Mouse (Mus musculus) neural tube, embryonic 12.5 days (tissue): Measurements from ENCODE around the gene Nkain4. TPM values are rescaled to one million over a fixed set of nuclear protein-coding genes. Genes with fewer than 3 reads are reported as not detected.

Experiments
- ATAC-seq: fragments of 200-750 bp; cut with Nextera tagmentation; 2 replicates; pipeline ENCODE4 v1.8.0; 2017; ENCODE audit warnings: low read depth, mild to moderate bottlenecking, moderate TSS enrichment, moderate library complexity; ENCODE audit not compliant: low FRiP score
- H3K27ac ChIP-seq: fragments of 300-500 bp; sonication (generic); 2 replicates; pipeline ENCODE4 v1.5.1; 2016
- H3K27me3 ChIP-seq: fragments of 300-500 bp; sonication (generic); replicated peaks from 2 replicates; pipeline ENCODE4 v1.6.1; 2016; ENCODE audit warnings: mild to moderate bottlenecking
- H3K36me3 ChIP-seq: fragments of 300-500 bp; sonication (generic); 2 replicates; pipeline ENCODE4 v1.6.1; 2016; ENCODE audit warnings: mild to moderate bottlenecking
- H3K4me1 ChIP-seq: fragments of 300-500 bp; sonication (generic); 2 replicates; pipeline ENCODE4 v1.6.1; 2016
- H3K4me2 ChIP-seq: fragments of 300-500 bp; sonication (generic); replicated peaks from 2 replicates; pipeline ENCODE4 v1.6.1; 2016; ENCODE audit warnings: mild to moderate bottlenecking
- H3K4me3 ChIP-seq: fragments of 300-500 bp; sonication (generic); 2 replicates; pipeline ENCODE4 v1.5.1; 2016
- H3K9ac ChIP-seq: fragments of 300-500 bp; sonication (generic); 2 replicates; pipeline ENCODE4 v1.6.1; 2016; ENCODE audit warnings: mild to moderate bottlenecking
- H3K9me3 ChIP-seq: fragments of 300-500 bp; sonication (generic); 2 replicates; pipeline ENCODE4 v1.6.1; 2016; ENCODE audit warnings: mild to moderate bottlenecking
- WGBS: fragments of 180-500 bp; shearing (Covaris S2); methylation state at CpG from one replicate; pipeline ENCODE4 v1.1.7; 2016; 5-methylcytosine and 5-hydroxymethylcytosine counted together
- polyA plus RNA-seq: library from polyadenylated mRNA; unstranded; fragments of >200 nt; fragmentation: Nextera tagmentation; extraction: Ambion mirVana; gene quantifications from 2 replicates; pipeline ENCODE4 v1.2.1, GENCODE M21; 2016

The Nkain4 gene
- polyA plus RNA-seq, 1 experiment from 2014 or later: 90.6 TPM

DNA sequence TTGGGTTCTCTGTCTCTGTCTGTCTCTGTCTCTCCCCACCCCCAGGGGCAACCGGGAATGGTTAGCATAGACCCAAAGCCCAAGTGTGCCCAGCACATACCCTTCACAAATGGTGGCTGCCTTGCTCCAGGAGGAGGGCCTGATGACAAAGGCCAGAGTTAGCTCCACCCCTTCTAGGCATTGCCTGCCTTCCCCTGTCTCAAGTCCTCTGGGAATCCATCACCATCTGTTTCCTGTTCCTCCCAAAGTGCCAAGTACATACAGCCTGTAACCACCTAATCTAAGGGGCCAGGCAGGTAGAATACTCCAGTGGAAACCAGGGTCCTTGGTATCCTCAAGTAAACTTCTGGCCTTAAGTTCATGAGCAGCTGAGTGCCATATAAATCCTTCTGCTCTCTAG, 22.1 kb downstream of the Nkain4 start:
- Histone ChIP-seq H3K36me3 (peaks cover 17% of the 10 kb centered on the region; the same call in 1 of the 2 replicates), H3K27me3 (no peaks in the 10 kb centered on the region), H3K9ac (no peak overlapping the region), H3K27ac (no peak overlapping the region), H3K9me3 (no peaks in the 10 kb centered on the region), H3K4me2 (no peak overlapping the region), H3K4me3 (no peak overlapping the region), H3K4me1 (no peaks in the 10 kb centered on the region; the same call in 1 of the 2 replicates)
- no peak for ATAC-seq
- 73% methylated on average over 1 of the region's 1 CpGs for WGBS

DNA sequence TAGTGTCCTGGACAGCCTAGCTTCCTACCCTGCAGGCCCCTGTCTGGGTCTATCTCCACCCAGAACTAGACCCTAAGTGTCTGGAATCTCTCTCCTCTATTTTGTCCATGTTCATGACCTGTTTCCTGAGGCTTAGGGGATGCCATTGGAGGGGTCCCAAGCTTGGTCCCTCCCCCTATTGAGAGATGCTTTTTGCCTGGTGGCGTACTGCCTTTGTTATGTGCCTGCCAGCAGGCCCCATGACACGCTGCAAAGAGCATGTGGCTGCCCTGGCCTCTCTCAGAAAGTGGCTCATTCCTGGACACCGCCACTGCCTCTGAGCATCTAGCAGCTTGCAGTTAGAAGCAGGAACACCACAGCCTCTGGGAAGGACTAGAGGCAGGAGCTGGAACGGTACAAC, 25.8 kb downstream of the Nkain4 start, which contains the start of gene Birc7:
Gene Birc7 (plus strand): TSS at position 301 of the 400 bp plus-strand sequence.
- Histone ChIP-seq H3K36me3 (peaks cover 4% of the 10 kb centered on the region; the same call in 1 of the 2 replicates), H3K9ac (no peak within 1 kb of the TSS), H3K4me3 (no peak within 1 kb of the TSS), H3K4me2 (no peak within 1 kb of the TSS), H3K27ac (no peak within 1 kb of the TSS), H3K27me3 (no peaks in the 10 kb centered on the region), H3K9me3 (no peaks in the 10 kb centered on the region), H3K4me1 (no peaks in the 10 kb centered on the region; the same call in 1 of the 2 replicates)
- ATAC-seq: no peak
- WGBS: 50% methylated on average over 4 of the region's 4 CpGs

DNA sequence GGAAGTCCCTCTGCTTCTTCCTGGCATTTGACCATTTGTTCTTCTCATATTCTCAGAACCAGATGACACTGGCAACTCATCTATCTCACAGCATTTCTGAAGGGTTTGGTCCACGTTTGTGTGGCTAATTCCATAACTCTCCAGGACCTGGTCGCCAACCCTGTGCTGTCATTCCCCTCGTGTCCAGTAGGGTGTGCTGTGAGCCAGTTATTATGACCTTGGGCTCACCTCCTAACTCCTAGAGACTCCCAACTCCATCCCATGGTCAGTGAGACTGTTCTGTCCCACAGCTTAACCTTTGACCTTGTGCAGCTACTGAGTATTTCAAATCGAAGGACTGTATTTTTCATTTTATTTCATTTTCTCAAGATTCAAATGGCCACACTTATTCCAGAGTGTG, 29.3 kb downstream of the Nkain4 start:
- Histone ChIP-seq H3K36me3 (no peaks in the 10 kb centered on the region), H3K9ac (no peak overlapping the region), H3K4me3 (no peak overlapping the region), H3K27ac (no peak overlapping the region), H3K4me1 (peaks cover 4% of the 10 kb centered on the region; the same call in 1 of the 2 replicates), H3K9me3 (no peaks in the 10 kb centered on the region), H3K27me3 (no peaks in the 10 kb centered on the region), H3K4me2 (no peak overlapping the region)
- no peak for ATAC-seq
- 5% methylated on average over 4 of the region's 4 CpGs for WGBS

DNA sequence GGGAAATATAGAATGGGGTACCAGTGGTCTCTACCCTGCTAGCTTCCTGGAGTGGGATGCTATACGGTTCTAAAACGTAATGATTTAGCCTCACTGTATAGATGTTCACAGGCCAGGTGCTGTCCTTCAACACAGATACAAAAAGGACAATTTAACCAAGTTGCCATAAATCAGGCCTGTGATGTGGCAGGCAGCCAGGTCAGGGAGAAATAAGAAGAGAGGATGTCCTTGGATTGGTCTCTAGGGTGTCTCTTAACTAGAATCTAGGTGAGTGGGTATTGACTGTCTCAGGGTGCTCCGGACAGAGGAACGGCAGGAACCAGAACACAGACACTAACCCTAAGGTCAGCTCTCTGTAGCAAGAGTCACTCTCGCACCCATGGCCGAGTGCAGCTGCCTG, 31.8 kb downstream of the Nkain4 start:
- Histone ChIP-seq H3K9ac (no peak overlapping the region), H3K9me3 (no peaks in the 10 kb centered on the region), H3K27me3 (no peaks in the 10 kb centered on the region), H3K36me3 (peaks cover 8% of the 10 kb centered on the region; the same call in 1 of the 2 replicates), H3K4me3 (no peak overlapping the region), H3K4me2 (no peak overlapping the region), H3K27ac (no peak overlapping the region), H3K4me1 (peaks cover 13% of the 10 kb centered on the region)
- WGBS: 91% methylated on average over 6 of the region's 6 CpGs
- ATAC-seq: no peak

DNA sequence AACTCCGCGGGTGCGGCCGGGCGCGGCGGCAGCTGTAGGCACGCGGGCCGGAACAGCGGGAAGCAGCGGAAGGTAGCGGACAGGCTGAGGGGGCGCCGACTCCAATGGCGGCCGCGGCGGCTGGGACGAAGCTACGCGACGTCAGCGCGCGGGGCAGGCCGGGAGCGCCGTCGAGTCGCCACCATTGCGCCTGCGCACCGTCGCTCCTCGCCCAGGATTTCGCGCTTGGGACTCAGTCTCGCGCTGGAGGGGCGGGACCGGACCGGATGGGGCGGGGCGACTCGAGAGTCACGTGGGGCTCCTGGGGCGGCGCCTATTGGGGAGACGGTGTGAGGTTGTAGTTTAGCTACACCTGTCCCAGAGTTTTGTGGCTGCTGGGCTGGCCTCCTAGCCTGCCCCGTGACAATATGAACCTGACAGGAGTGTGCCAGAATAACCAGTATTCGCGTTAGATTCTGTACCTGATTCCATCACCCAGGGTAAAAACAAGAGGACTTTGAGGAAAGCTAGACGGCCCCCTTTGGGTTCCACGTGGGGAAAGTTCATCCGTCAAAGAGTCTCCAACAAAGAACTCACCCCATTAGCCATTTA, 33.6 kb downstream of the Nkain4 start, which contains the start of gene Ythdf1:
Gene Ythdf1 (minus strand): TSS at position 140 of the 591 bp plus-strand sequence.
- ATAC-seq: peak; percentile 93
- peak within 1 kb of the TSS; percentile 100 for H3K4me3 ChIP-seq
- H3K27ac ChIP-seq: no peak within 1 kb of the TSS
- peaks cover 23% of the 10 kb centered on the region; the same call in 1 of the 2 replicates for H3K36me3 ChIP-seq
- H3K4me2 ChIP-seq: peak within 1 kb of the TSS; percentile 89
- peak within 1 kb of the TSS; percentile 99 for H3K9ac ChIP-seq
- under 1% methylated on average over 56 of the region's 56 CpGs for WGBS
- peaks cover 16% of the 10 kb centered on the region for H3K4me1 ChIP-seq
- no peaks in the 10 kb centered on the region for H3K27me3 ChIP-seq
- no peaks in the 10 kb centered on the region for H3K9me3 ChIP-seq

DNA sequence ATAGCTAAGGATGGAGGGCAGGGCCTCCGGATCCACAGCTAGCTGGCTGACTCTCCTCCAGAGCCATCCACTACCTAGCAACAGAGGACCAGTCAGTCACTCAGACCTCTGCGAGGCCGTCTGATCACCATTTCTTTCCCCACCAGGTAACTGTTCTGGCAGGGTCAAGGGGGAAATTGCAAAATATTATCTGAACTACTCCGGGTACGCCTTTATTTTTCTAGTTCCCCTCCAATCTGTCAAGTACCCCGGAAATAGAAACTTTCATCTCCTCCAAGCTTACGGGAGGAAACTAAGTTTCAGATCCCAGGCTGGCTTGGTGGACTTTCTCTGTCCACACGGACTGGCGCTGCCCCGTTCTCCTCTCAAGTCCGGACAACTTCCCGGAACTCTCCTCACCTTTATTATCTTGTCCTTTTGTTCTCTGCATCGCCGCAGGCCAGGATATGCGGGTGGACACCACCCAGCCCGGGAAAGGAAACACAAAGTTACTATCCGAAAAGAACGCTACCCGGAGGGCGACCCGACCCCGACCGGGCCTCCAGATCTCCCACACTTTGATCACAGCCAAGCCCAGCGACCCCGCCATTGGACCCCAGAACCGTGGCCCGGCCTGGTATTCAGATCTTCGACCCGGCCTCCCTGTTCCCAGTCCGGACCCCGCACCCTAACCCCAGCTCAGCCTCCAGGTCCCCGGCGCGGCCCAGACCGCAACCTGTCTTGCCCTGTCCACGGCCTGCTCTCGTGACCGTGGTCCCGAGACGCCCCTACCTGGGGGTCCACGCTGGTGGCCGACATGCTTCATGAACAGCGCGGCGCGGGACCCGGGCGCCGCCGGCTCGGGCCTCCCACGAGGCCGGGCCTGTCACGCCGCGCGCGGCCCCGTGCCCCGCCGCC, 34.3 kb downstream of the Nkain4 start:
- H3K27me3 ChIP-seq: no peaks in the 10 kb centered on the region
- H3K4me2 ChIP-seq: peak overlapping the region; percentile 89
- H3K27ac ChIP-seq: no peak overlapping the region
- peaks cover 16% of the 10 kb centered on the region for H3K4me1 ChIP-seq
- peak; percentile 65 for ATAC-seq
- peak overlapping the region; percentile 100 for H3K4me3 ChIP-seq
- H3K9me3 ChIP-seq: no peaks in the 10 kb centered on the region
- WGBS: 1% methylated on average over 61 of the region's 61 CpGs
- peaks cover 26% of the 10 kb centered on the region; the same call in 1 of the 2 replicates for H3K36me3 ChIP-seq
- H3K9ac ChIP-seq: peak overlapping the region; percentile 99

DNA sequence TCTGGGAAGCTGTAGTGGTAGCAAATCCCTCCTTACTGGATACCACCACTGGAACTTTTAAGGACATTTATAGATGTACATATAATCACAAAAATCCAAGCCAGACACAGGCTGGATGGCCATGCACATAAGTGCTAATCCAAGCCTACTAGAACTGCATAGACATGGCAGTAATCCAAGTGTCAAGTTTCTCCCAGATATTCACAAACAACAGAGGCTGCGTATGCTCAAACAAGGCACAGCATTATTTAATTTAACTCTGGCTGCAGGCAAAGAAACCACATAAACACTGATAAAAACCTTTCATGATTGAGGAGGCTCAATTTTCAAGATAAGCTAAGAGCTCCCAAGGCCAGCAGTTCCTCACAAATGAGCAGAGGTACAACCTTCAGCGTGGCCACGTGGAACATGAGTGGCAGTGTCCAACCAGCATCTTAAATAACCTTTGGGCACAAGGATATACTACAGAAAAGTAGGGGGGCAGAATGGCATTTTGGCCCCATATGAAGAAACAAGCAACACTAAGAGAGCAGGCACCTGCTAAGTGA, 38.5 kb downstream of the Nkain4 start:
- H3K9ac ChIP-seq: no peak overlapping the region
- peaks cover 12% of the 10 kb centered on the region for H3K4me1 ChIP-seq
- no peaks in the 10 kb centered on the region for H3K27me3 ChIP-seq
- no peak for ATAC-seq
- 91% methylated on average over 3 of the region's 3 CpGs for WGBS
- H3K36me3 ChIP-seq: peaks cover 63% of the 10 kb centered on the region
- no peak overlapping the region for H3K27ac ChIP-seq
- no peaks in the 10 kb centered on the region for H3K9me3 ChIP-seq
- H3K4me2 ChIP-seq: no peak overlapping the region
- no peak overlapping the region for H3K4me3 ChIP-seq

DNA sequence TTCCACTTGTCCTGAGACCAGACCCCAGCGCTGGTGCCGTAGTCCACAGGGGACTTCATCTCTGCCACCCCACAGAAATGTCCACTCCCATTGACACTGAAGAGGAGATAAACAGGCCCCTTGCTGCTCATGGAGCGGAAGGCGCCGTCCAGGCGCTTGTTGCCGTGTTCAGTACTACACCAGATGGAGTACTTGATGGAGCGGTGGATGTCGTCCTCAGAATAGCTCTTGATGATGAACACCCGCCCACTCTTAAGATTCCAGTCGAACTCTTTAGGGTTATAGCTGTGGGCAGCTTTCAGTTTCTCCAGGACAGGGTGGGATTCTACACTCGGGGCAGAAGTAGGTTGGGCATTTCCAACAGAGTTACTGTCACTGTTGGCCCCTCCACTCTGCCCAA, 43.6 kb downstream of the Nkain4 start:
- Histone ChIP-seq H3K9me3 (no peaks in the 10 kb centered on the region), H3K9ac (no peak overlapping the region), H3K27me3 (no peaks in the 10 kb centered on the region), H3K36me3 (peaks cover 59% of the 10 kb centered on the region), H3K4me1 (peaks cover 5% of the 10 kb centered on the region; the same call in 1 of the 2 replicates), H3K4me2 (no peak overlapping the region), H3K4me3 (no peak overlapping the region), H3K27ac (no peak overlapping the region)
- WGBS: 94% methylated on average over 12 of the region's 12 CpGs
- no peak for ATAC-seq

DNA sequence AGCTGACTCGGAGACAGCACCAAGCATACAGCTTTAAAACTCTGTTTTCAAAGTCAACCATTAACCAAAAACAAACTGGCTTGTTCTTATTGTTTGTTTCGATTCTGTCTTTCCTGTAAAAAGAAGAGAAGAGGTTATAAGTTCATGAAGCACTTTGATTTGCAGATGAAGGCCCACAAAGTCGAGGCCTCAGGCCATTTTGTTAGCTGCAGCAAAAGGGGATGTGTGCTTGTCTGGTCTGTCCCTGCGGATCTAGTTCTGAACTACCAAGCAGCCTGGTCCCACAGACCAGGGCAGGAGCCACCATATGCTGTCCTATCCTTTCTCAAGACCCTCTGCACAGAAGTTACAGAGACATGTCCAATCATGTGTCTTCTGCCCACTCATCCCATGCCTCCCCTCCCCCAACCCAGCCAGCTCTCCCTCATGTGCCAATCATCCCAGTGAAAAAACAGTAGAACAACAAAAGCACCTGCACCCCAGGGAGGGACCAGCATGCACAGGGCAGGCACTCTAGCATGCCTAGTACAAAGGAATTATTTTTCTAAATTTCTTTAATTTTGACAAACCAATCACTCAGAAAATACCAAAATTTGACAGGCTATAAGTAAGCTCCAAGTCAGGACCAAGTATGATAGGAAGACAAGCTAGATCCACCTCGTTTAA, 48.8 kb downstream of the Nkain4 start:
- Histone ChIP-seq H3K9me3 (no peaks in the 10 kb centered on the region), H3K9ac (no peak overlapping the region), H3K4me1 (peaks cover 9% of the 10 kb centered on the region), H3K4me3 (no peak overlapping the region), H3K27me3 (no peaks in the 10 kb centered on the region), H3K27ac (no peak overlapping the region), H3K36me3 (peaks cover 26% of the 10 kb centered on the region), H3K4me2 (no peak overlapping the region)
- ATAC-seq: no peak
- WGBS: 65% methylated on average over 5 of the region's 5 CpGs

DNA sequence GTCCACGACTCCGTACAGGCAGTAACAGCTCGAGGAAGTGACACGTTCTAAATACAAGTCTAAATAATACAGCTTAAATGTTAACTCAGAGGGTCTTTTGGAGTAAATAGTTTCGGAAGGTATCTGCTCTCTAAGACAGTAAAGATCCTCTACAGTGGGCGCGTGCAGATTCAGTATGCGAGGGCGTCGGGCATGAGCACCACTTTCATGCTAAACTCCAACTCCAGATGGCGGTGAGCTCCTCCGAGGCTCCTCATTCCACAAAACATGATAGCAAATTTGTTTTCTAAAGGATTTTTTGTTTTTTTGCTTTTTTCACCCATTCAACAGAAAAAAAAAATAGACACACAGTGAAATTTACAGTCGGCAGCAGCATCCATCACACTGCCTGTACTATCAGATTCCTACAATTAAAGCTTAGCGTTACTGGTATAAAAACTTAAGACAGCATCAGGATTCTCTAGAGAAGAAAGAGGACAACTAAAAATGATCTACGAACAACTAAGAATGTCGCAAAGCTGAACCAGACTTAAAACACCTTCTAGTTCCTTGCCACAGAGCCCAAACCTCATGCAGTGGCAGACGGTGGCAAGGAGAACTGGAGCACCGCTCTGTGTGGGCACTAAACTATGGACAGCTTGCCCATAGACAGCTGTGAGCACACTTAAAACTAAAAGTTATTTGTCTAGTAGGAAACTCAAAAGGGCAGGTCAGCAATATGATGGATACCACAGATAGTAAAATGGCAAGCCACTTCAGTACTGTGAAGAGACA, 49.9 kb downstream of the Nkain4 start:
- 95% methylated on average over 18 of the region's 18 CpGs for WGBS
- Histone ChIP-seq H3K27me3 (no peaks in the 10 kb centered on the region), H3K9me3 (no peaks in the 10 kb centered on the region), H3K36me3 (peaks cover 16% of the 10 kb centered on the region; the same call in 1 of the 2 replicates), H3K9ac (no peak overlapping the region), H3K4me2 (no peak overlapping the region), H3K4me3 (no peak overlapping the region), H3K27ac (no peak overlapping the region), H3K4me1 (peaks cover 9% of the 10 kb centered on the region)
- ATAC-seq: no peak

DNA sequence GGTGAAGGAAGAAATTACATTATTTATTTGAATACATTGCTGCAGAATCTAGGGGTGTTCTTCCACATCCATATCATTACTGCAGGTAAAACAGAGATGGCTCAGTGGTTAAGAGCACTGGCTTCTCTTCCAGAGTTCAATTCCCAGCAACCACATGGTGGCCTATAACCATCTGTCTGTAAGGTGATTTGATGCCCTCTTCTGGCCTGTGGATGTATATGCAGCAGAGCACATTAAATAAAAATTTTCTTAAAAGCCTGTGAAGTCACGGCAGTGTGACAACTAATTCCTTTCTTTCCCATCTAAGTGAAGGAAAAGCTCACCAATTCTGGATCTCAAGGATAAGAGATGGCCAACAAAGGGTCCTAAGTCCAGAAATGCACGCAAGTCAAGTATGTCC, 52.4 kb downstream of the Nkain4 start:
- Histone ChIP-seq H3K36me3 (peaks cover 11% of the 10 kb centered on the region; the same call in 1 of the 2 replicates), H3K9me3 (no peaks in the 10 kb centered on the region), H3K4me1 (peaks cover 18% of the 10 kb centered on the region), H3K4me2 (no peak overlapping the region), H3K27ac (no peak overlapping the region), H3K27me3 (no peaks in the 10 kb centered on the region), H3K4me3 (no peak overlapping the region), H3K9ac (no peak overlapping the region)
- WGBS: 47% methylated on average over 2 of the region's 2 CpGs
- ATAC-seq: no peak
